Mouse (Mus musculus): ENCODE data around the gene Gtf2ird2.

The Gtf2ird2 gene

DNA sequence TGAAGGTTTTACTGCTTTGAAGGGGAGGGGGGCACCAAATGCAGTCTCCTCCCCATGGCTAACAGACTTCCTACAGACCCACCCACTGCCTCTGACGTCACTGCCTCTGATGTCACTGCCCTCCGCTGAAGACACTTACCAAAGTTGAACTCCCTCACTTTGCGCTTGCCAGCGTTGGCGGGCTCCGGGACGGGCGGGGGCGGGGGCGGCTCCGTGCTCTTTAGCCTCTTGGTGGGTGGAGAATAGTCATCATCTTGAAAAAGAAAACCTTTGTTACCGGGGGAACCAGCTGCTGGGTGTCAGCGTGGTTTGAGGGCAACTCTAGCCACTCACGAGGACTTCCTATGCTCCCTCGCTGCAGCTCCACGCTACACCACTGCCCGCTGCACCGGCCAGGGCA is 82.6 kb downstream of the Gtf2ird2 start:
- peak; percentile 82 for DNase-seq (ENCODE audit: low read depth, low spot score)

DNA sequence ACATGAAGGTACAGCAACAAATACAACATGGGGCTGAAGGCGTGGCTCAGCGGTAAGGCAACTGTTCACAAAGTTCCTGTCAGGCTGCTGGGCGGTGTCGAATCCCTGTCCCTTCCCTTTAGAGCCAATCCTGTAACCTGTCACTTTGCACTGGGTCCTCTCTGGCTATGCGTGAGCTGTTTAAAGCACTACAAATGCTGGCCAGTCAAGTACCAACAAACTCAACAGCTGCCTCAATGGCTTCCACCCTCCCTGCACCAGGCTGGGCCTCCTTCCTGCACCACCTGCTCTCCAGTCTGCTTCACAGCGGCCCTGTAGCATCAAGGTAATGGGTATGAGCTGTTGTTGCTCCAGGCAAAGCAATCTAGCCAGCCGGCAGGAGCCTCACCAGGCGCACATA is 84.9 kb downstream of the Gtf2ird2 start:
- no peak for DNase-seq (ENCODE audit: low read depth, low spot score)

DNA sequence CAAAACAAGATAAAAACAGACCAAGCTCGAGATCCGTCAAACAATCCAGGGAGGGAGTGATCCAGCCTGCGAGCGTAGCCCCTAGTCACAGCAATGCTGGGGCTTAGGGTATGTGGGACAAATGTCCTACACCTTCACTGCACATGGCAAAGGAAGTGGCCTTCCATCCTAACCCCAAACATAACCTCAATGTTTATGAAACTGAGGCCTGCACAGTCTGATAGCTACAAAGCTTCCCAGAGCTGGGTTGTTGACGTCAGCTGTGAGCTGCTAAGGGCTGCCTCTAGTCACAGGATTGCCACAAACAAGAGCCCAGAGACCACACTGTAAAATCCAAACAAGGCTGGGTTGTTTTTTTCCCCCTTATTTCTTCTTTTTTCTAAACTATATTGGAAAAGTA is 85.9 kb downstream of the Gtf2ird2 start:
- no peak for DNase-seq (ENCODE audit: low read depth, low spot score)

DNA sequence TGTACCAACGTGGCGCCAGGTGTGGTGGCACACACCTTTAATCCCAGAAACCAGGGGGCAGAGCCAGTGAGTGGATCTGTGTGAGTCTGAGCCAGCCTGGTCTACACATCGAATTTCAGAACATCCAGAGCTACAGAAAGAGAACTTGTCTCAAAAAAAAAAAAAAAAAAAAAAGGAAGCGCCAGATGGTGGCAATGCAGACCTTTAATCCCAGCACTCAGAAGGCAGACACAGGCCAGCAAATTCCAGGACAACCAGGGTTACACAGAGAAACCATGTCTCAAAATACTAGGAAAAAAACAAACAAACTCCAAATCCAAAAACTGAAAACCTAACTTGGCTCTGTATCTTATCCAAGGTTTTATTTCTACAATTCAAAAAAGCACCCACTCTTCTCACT is 86.7 kb downstream of the Gtf2ird2 start:
- DNase-seq (ENCODE audit: low read depth, low spot score), result no peak

- DNase-seq (ENCODE audit: low read depth, low spot score), result no peak
Measured at GRCm38 (mm10) chr5:134271421-134271820, 87.6 kb downstream of the Gtf2ird2 start.

GRCm38 (mm10) chr5:134272761-134273160 is 88.9 kb downstream of the Gtf2ird2 start:
- no peak for DNase-seq (ENCODE audit: low read depth, low spot score)

GRCm38 (mm10) chr5:134273761-134274160 is 89.9 kb downstream of the Gtf2ird2 start:
- no peak for DNase-seq (ENCODE audit: low read depth, low spot score)

All from ZHBTc4 (cell line).